ENCODE assay signal across 24 mouse cellular contexts in genomic region chr13:108686262-108686661, GRCm38 (mm10).
DNase-seq lines count a peak whose midpoint lies in the region; ATAC-seq and TF ChIP-seq lines count a peak whose summit lies in the region.
"Had no signal": no experiment of that assay in that cellular context is flagged by ENCODE, and none has a peak within 500 bp of the region (broad histone marks: within the 10 kb centered on the region; RNA-seq: fewer than 3 reads in every experiment).

No protein-coding gene starts in this region.

- ATAC-seq in heart, embryonic 14.5 days (ENCODE audit: insufficient number of reproducible peaks, insufficient read depth, low FRiP score, low read depth) = no peak
- peak; percentile 76 for ATAC-seq in common myeloid progenitor, adult 5-6 weeks (replicated peaks; ENCODE audit: low read depth, poor library complexity, severe bottlenecking)
- ATAC-seq: forebrain, embryonic 16.5 days; intestine, postnatal 0 days had no signal

- peaks cover 5 to 7% of the 10 kb centered on the region in 2 experiments; a peak in 3 of 4 replicates for H3K4me1 ChIP-seq in heart, embryonic 14.5 days (ENCODE audit: control insufficient read depth in 2 of 2, insufficient read depth in 2 of 2, low read length in 2 of 2)
- no peaks in the 10 kb centered on the region for H3K4me1 ChIP-seq in heart, adult 2 months (ENCODE audit: control insufficient read depth, insufficient read depth, low read length)
- H3K4me1 ChIP-seq: liver, embryonic 13.5 days; midbrain, embryonic 12.5 days; neural tube, embryonic 13.5 days; stomach, embryonic 15.5 days had no signal

- H3K4me2 ChIP-seq in heart, embryonic 14.5 days (ENCODE audit: low read length) = peak overlapping the region; percentile 9
- H3K4me2 ChIP-seq in myocyte (ENCODE audit: low read depth) = peak overlapping the region; percentile 15
- H3K4me2 ChIP-seq: hindbrain, embryonic 14.5 days; liver, embryonic 13.5 days; midbrain, embryonic 12.5 days; neural tube, embryonic 13.5 days; stomach, embryonic 15.5 days had no signal

- no peak for TF ChIP-seq CTCF in heart, adult 2 months (IDR thresholded peaks at IDR 0.05)

- no peak for DNase-seq in heart, adult 2 months
- DNase-seq in B cell, adult 2 months = peak; percentile 39 to 43
- no peak for DNase-seq in embryo, embryonic 10 days (ENCODE audit: low spot score)
- no peak for DNase-seq in lung, postnatal 10 days
- DNase-seq: adrenal gland, postnatal 36 days; cerebellum, adult 8-10 months; cerebellum, postnatal 36 days; gastrocnemius, adult 2 months; gastrocnemius, postnatal 36 days; kidney, adult 9 months; kidney, postnatal 25 days; liver, embryonic 13.5 days; lung, adult 2 months had no signal

- no peak overlapping the region for H3K4me3 ChIP-seq in heart, embryonic 14.5 days (ENCODE audit: control insufficient read depth in 1 of 2, insufficient read depth in 1 of 2, low read depth in 1 of 2, low read length in 2 of 2)
- no peak overlapping the region for H3K4me3 ChIP-seq in heart, adult 2 months
- H3K4me3 ChIP-seq in myocyte = no peak overlapping the region
- H3K4me3 ChIP-seq: erythroblast, embryonic 14.5 days; gastrocnemius, adult 2 months; layer of hippocampus, adult 2 months; liver, embryonic 13.5 days; midbrain, embryonic 12.5 days; neural tube, embryonic 13.5 days; stomach, embryonic 15.5 days had no signal

- intact Hi-C loops in heart, adult 2 months (cut with DNase I) = no loop called here

- H3ac ChIP-seq in myocyte (ENCODE audit: control insufficient read depth, insufficient read length) = no peak overlapping the region

- peak overlapping the region in 1 of 2 experiments; percentile 49; a peak in 1 of 4 replicates for H3K27ac ChIP-seq in heart, embryonic 14.5 days (replicated peaks in 1 of 2; ENCODE audit: control insufficient read depth in 1 of 2, insufficient read depth in 1 of 2, low read depth in 2 of 2, low read length in 2 of 2)
- H3K27ac ChIP-seq in heart, adult 2 months = no peak overlapping the region
- H3K27ac ChIP-seq: gastrocnemius, adult 2 months; hindbrain, embryonic 14.5 days; layer of hippocampus, adult 2 months; liver, embryonic 13.5 days; midbrain, embryonic 12.5 days; neural tube, embryonic 13.5 days; stomach, embryonic 15.5 days had no signal

- no peaks in the 10 kb centered on the region for H3K79me2 ChIP-seq in heart, adult 2 months (replicated peaks; ENCODE audit: control insufficient read depth, insufficient read depth, low read length)
- no peaks in the 10 kb centered on the region for H3K79me2 ChIP-seq in myocyte (ENCODE audit: control insufficient read depth, insufficient read depth)

- no peak for TF ChIP-seq EP300 in heart, adult 2 months (IDR thresholded peaks at IDR 0.05; ENCODE audit: insufficient read depth, low read depth, low read length)

- no peaks in the 10 kb centered on the region for H3K27me3 ChIP-seq in heart, embryonic 14.5 days (ENCODE audit: control insufficient read depth, insufficient read depth, low read length)
- H3K27me3 ChIP-seq in heart, adult 2 months (ENCODE audit: control insufficient read depth, insufficient read depth, low read length) = no peaks in the 10 kb centered on the region
- H3K27me3 ChIP-seq in myocyte (ENCODE audit: control insufficient read depth, insufficient read depth, insufficient read length) = peaks cover 13% of the 10 kb centered on the region
- H3K27me3 ChIP-seq: liver, embryonic 13.5 days; midbrain, embryonic 12.5 days; neural tube, embryonic 13.5 days; stomach, embryonic 15.5 days had no signal

- 59% methylated on average over 2 of the region's 2 CpGs for WGBS in heart, embryonic 14.5 days
- 49% methylated on average over 2 of the region's 2 CpGs for WGBS in heart, adult 2 months

- no peaks in the 10 kb centered on the region for H3K36me3 ChIP-seq in heart, embryonic 14.5 days (ENCODE audit: control insufficient read depth, insufficient read depth, low read length)
- H3K36me3 ChIP-seq in heart, adult 2 months (ENCODE audit: control insufficient read depth, insufficient read depth, low read length) = no peaks in the 10 kb centered on the region; the same call in 1 of the 2 replicates
- H3K36me3 ChIP-seq in myocyte (ENCODE audit: control insufficient read depth, insufficient read depth) = no peaks in the 10 kb centered on the region
- H3K36me3 ChIP-seq: liver, embryonic 13.5 days; midbrain, embryonic 12.5 days; neural tube, embryonic 13.5 days; stomach, embryonic 15.5 days had no signal

- H3K9ac ChIP-seq in heart, embryonic 14.5 days (ENCODE audit: low read length) = no peak overlapping the region
- H3K9ac ChIP-seq in heart, adult 2 months (ENCODE audit: low read depth, low read length) = no peak overlapping the region
- H3K9ac ChIP-seq: hindbrain, embryonic 14.5 days; liver, embryonic 13.5 days; midbrain, embryonic 12.5 days; neural tube, embryonic 13.5 days; stomach, embryonic 15.5 days had no signal

- no peak for TF ChIP-seq POLR2A in heart, adult 2 months (IDR thresholded peaks at IDR 0.05; ENCODE audit: insufficient read depth, low read depth, low read length)
- no peak for TF ChIP-seq POLR2A in myocyte (IDR thresholded peaks at IDR 0.05; ENCODE audit: insufficient read length, low read depth)

- no peaks in the 10 kb centered on the region for H3K9me3 ChIP-seq in heart, embryonic 14.5 days (ENCODE audit: control insufficient read depth, low read length)
- H3K9me3 ChIP-seq: liver, embryonic 13.5 days; midbrain, embryonic 12.5 days; neural tube, embryonic 13.5 days; stomach, embryonic 15.5 days had no signal

TF ChIP-seq in myocyte, 11 proteins besides CTCF, POLR2A, EP300 and RAD21:
- TF ChIP-seq POLR2AphosphoS2 (IDR thresholded peaks at IDR 0.05; ENCODE audit: insufficient read length, low read depth) (no peak), TCF12 (IDR thresholded peaks at IDR 0.05; ENCODE audit: insufficient read depth, poor library complexity, severe bottlenecking) (no peak), CEBPB (IDR thresholded peaks at IDR 0.05; ENCODE audit: insufficient read depth, poor library complexity, severe bottlenecking) (no peak)
TF ChIP-seq in myocyte: peak in this region for 0.

Comparison
In these comparisons a context has a peak if more than half of its experiments do, and no peak if none do; other contexts are left out.
1. DNase-seq: peak in B cell, adult 2 months (2 of 2); none in heart, adult 2 months (0 of 2), embryo, embryonic 10 days (single experiment) and lung, postnatal 10 days (single experiment).